Mouse (Mus musculus) intestine, embryonic 16.5 days (tissue): Measurements from ENCODE around the gene E2f1. TPM values are rescaled to one million over a fixed set of nuclear protein-coding genes. Genes with fewer than 3 reads are reported as not detected.

Source experiments
- ATAC-seq: fragments of 200-750 bp; cut with Nextera tagmentation; 2 replicates; pipeline ENCODE4 v1.8.0; 2017; ENCODE audit warnings: moderate TSS enrichment, moderate library complexity
- H3K27ac ChIP-seq: fragments of 300-500 bp; sonication (generic); 2 replicates; pipeline ENCODE4 v1.5.1; 2014; ENCODE audit warnings: mild to moderate bottlenecking, low read length
- H3K27me3 ChIP-seq: fragments of 300-500 bp; sonication (generic); replicated peaks from 2 replicates; pipeline ENCODE4 v1.6.1; 2014; ENCODE audit warnings: low read length, control low read depth, mixed read lengths; ENCODE audit not compliant: control insufficient read depth, insufficient read depth
- H3K36me3 ChIP-seq: fragments of 300-500 bp; sonication (generic); 2 replicates; pipeline ENCODE4 v1.6.1; 2014; ENCODE audit warnings: low read length, control low read depth; ENCODE audit not compliant: control insufficient read depth, insufficient read depth
- H3K4me1 ChIP-seq: fragments of 300-500 bp; sonication (generic); 2 replicates; pipeline ENCODE4 v1.6.1; 2014; ENCODE audit warnings: low read length, control low read depth, mixed read lengths; ENCODE audit not compliant: control insufficient read depth, insufficient read depth
- H3K4me2 ChIP-seq: fragments of 300-500 bp; sonication (generic); 2 replicates; pipeline ENCODE4 v1.6.1; 2014; ENCODE audit warnings: low read depth, low read length, control low read depth
- H3K4me3 ChIP-seq: fragments of 300-500 bp; sonication (generic); 2 replicates; pipeline ENCODE4 v1.5.1; 2014; ENCODE audit warnings: mild to moderate bottlenecking, low read length
- H3K9ac ChIP-seq: fragments of 300-500 bp; sonication (generic); 2 replicates; pipeline ENCODE4 v1.6.1; 2014; ENCODE audit warnings: low read depth, low read length
- H3K9me3 ChIP-seq: fragments of 300-500 bp; sonication (generic); 2 replicates; pipeline ENCODE4 v1.6.1; 2016; ENCODE audit warnings: low read length, control low read depth; ENCODE audit not compliant: control insufficient read depth
- WGBS: fragments of 180-500 bp; shearing (Covaris S2); extraction: QIAGEN DNeasy Blood & Tissue Kit; methylation state at CpG from one replicate; pipeline ENCODE4 v1.1.7; 2014; 5-methylcytosine and 5-hydroxymethylcytosine counted together
- polyA plus RNA-seq: library from polyadenylated mRNA; unstranded; fragments of >200 nt; fragmentation: Nextera tagmentation; extraction: Ambion mirVana; gene quantifications from 2 replicates; pipeline ENCODE4 v1.2.1, GENCODE M21; 2015

The E2f1 gene
- polyA plus RNA-seq, 1 experiment from 2014 or later = 5.8 TPM

- no peaks in the 10 kb centered on the region for H3K9me3 ChIP-seq
- peaks cover 3% of the 10 kb centered on the region; the same call in 1 of the 2 replicates for H3K4me1 ChIP-seq
- H3K27ac ChIP-seq = peak within 1 kb of the TSS; percentile 70
- no peaks in the 10 kb centered on the region for H3K36me3 ChIP-seq
- H3K4me2 ChIP-seq = peak within 1 kb of the TSS; percentile 76
- peak; percentile 100 for ATAC-seq
- under 1% methylated on average over 13 of the region's 13 CpGs for WGBS
- no peaks in the 10 kb centered on the region for H3K27me3 ChIP-seq
- H3K4me3 ChIP-seq = peak within 1 kb of the TSS; percentile 69
- H3K9ac ChIP-seq = peak within 1 kb of the TSS; percentile 86
These were observed 34.0 kb upstream of the E2f1 start, which contains the start of gene Pxmp4 for GRCm38 (mm10) chr2:154603638-154604153. Pxmp4 (minus strand) TSS chr2:154603708.

DNA sequence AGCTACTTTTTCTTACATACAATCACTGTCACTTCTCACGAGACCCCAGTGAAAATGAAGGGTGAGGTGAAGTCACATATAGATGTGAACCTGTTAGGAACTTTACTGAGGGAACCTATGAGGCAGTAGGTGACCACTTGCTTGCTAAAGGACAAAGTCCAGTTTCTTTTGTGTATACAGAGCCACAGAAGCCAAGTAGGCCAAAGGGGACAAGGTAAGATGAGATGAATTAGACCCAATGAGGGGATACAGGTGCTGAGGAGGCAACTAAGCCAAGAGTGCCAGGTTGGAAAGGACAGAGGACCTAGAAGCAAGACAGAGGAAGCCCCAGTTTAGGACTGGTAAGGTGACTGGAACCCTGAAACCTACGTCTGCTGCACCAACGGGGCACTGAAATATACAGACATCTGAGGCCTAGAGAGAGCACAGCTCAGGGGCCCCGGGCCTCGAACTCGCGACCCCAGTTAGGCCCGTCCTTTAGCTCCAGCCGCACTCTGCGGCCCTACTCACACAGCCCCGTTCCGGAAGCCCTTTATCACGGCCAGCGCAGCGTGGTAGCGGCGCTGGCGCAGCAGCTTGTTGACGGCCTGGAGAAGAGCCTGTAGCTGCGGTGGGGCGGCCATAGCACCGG is 33.4 kb upstream of the E2f1 start:
- Histone ChIP-seq H3K4me2 (peak overlapping the region; percentile 71), H3K4me3 (peak overlapping the region; percentile 69), H3K9ac (peak overlapping the region; percentile 86), H3K9me3 (no peaks in the 10 kb centered on the region), H3K27ac (peak overlapping the region; percentile 70), H3K27me3 (no peaks in the 10 kb centered on the region), H3K36me3 (no peaks in the 10 kb centered on the region), H3K4me1 (peaks cover 3% of the 10 kb centered on the region; the same call in 1 of the 2 replicates)
- peak; percentile 15 for ATAC-seq
- 12% methylated on average over 22 of the region's 22 CpGs for WGBS

DNA sequence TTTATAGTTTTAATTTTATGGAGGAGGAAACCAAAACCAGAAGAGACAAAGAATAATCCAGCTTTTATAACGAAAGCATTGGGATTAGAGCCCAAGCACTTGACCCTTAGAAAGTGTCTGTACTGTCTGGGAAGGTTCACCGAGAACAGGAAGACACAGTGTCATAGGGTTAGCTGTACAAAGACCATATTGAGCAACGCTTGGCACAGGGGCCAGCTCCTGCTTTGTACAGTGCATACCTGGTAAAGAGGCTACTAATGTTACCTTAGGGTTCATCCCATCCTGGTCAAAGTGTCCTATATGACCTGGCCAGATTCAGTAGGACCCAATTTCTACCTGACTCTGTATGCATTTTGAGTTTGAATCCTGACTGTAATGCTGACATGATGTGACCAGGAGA is 31.6 kb upstream of the E2f1 start:
- Histone ChIP-seq H3K4me3 (no peak overlapping the region), H3K9ac (no peak overlapping the region), H3K27ac (no peak overlapping the region), H3K4me2 (no peak overlapping the region), H3K36me3 (no peaks in the 10 kb centered on the region), H3K9me3 (no peaks in the 10 kb centered on the region), H3K27me3 (no peaks in the 10 kb centered on the region), H3K4me1 (peaks cover 3% of the 10 kb centered on the region; the same call in 1 of the 2 replicates)
- ATAC-seq = no peak
- WGBS = 66% methylated on average over 3 of the region's 3 CpGs

DNA sequence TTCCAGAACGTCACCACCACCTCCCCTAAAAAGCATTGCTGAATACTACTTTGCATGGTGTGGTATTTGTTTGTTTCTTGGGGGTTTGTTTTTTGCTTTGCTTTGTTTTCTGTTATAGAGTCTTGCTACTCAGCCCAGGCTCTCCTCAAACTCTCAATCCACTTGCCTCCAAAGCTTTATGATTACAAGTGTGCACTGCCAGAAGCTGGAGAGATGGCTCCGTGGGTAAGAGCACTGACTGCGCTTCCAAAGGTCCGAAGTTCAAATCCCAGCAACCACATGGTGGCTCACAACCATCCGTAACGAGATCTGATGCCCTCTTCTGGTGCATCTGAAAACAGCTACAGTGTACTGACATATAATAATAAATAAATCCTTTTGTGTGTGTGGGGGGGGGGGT is 30.9 kb upstream of the E2f1 start:
- Histone ChIP-seq H3K36me3 (no peaks in the 10 kb centered on the region), H3K27me3 (no peaks in the 10 kb centered on the region), H3K27ac (no peak overlapping the region), H3K9me3 (no peaks in the 10 kb centered on the region), H3K9ac (no peak overlapping the region), H3K4me1 (peaks cover 3% of the 10 kb centered on the region; the same call in 1 of the 2 replicates), H3K4me2 (no peak overlapping the region), H3K4me3 (no peak overlapping the region)
- no peak for ATAC-seq
- 68% methylated on average over 6 of the region's 6 CpGs for WGBS

DNA sequence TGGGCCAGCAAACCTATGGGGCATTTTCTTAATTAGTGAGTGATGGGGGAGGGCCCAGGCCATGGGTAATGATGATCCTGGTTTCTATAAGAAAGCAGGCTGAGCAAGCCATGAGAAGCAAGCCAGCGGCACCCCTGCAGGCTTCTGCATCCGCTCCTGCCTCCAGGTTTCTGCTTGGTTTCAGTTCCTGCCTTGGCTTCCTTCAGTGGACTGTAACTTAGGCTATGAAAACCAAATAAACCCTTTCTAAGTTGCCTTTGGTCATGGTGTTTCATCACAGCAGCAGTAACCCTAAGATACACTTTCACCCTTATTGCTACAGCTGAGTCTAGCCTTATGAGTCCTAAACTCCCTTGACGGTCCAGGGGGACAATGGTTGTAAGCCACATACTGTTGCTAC is 27.7 kb upstream of the E2f1 start:
- H3K27me3 ChIP-seq = no peaks in the 10 kb centered on the region
- no peak overlapping the region for H3K4me2 ChIP-seq
- no peaks in the 10 kb centered on the region for H3K9me3 ChIP-seq
- H3K4me1 ChIP-seq = no peaks in the 10 kb centered on the region
- 88% methylated on average over 3 of the region's 3 CpGs for WGBS
- H3K36me3 ChIP-seq = no peaks in the 10 kb centered on the region
- no peak overlapping the region for H3K9ac ChIP-seq
- no peak overlapping the region for H3K27ac ChIP-seq
- no peak overlapping the region for H3K4me3 ChIP-seq
- ATAC-seq = no peak

- Histone ChIP-seq H3K9ac (no peak overlapping the region), H3K27ac (no peak overlapping the region), H3K27me3 (no peaks in the 10 kb centered on the region), H3K36me3 (no peaks in the 10 kb centered on the region), H3K4me3 (no peak overlapping the region), H3K4me1 (no peaks in the 10 kb centered on the region), H3K4me2 (no peak overlapping the region), H3K9me3 (no peaks in the 10 kb centered on the region)
- ATAC-seq = no peak
- WGBS = 88% methylated on average over 5 of the region's 5 CpGs
These were observed 26.1 kb upstream of the E2f1 start for GRCm38 (mm10) chr2:154595775-154596174.

GRCm38 (mm10) chr2:154593025-154593424 is 23.3 kb upstream of the E2f1 start:
- Histone ChIP-seq H3K36me3 (no peaks in the 10 kb centered on the region), H3K27me3 (no peaks in the 10 kb centered on the region), H3K4me1 (no peaks in the 10 kb centered on the region), H3K4me3 (no peak overlapping the region), H3K9me3 (no peaks in the 10 kb centered on the region), H3K9ac (no peak overlapping the region), H3K4me2 (no peak overlapping the region), H3K27ac (no peak overlapping the region)
- WGBS = 71% methylated on average over 3 of the region's 3 CpGs
- no peak for ATAC-seq

- 75% methylated on average over 3 of the region's 3 CpGs for WGBS
- no peaks in the 10 kb centered on the region for H3K4me1 ChIP-seq
- ATAC-seq = no peak
- H3K36me3 ChIP-seq = no peaks in the 10 kb centered on the region
- no peak overlapping the region for H3K9ac ChIP-seq
- H3K4me2 ChIP-seq = no peak overlapping the region
- no peaks in the 10 kb centered on the region for H3K27me3 ChIP-seq
- H3K9me3 ChIP-seq = no peaks in the 10 kb centered on the region
- H3K27ac ChIP-seq = no peak overlapping the region
- H3K4me3 ChIP-seq = no peak overlapping the region
These were observed 21.5 kb upstream of the E2f1 start for GRCm38 (mm10) chr2:154591239-154591638.

GRCm38 (mm10) chr2:154589051-154589450 is 19.4 kb upstream of the E2f1 start:
- Histone ChIP-seq H3K36me3 (no peaks in the 10 kb centered on the region), H3K27me3 (no peaks in the 10 kb centered on the region), H3K4me1 (no peaks in the 10 kb centered on the region), H3K9ac (no peak overlapping the region), H3K4me3 (no peak overlapping the region), H3K4me2 (no peak overlapping the region), H3K27ac (no peak overlapping the region), H3K9me3 (no peaks in the 10 kb centered on the region)
- ATAC-seq = no peak
- WGBS = 86% methylated on average over 4 of the region's 4 CpGs

- Histone ChIP-seq H3K27ac (no peak overlapping the region), H3K4me2 (no peak overlapping the region), H3K9me3 (no peaks in the 10 kb centered on the region), H3K4me3 (no peak overlapping the region), H3K9ac (no peak overlapping the region), H3K27me3 (no peaks in the 10 kb centered on the region), H3K4me1 (no peaks in the 10 kb centered on the region), H3K36me3 (no peaks in the 10 kb centered on the region)
- no peak for ATAC-seq
- WGBS = 78% methylated on average over 5 of the region's 5 CpGs
These were observed 16.7 kb upstream of the E2f1 start for GRCm38 (mm10) chr2:154586405-154586804.
